Mouse (Mus musculus) bone marrow, adult 2 months (tissue): ENCODE data around the gene Sel1l3.

Experiments used
- CTCF ChIP-seq: fragments of 200-500 bp; IDR thresholded peaks from 2 replicates; pipeline ENCODE4 v1.5.1; 2011; ENCODE audit warnings: low read length, control low read depth; ENCODE audit not compliant: control insufficient read depth, insufficient read depth
- POLR2A ChIP-seq: fragments of 200-500 bp; IDR thresholded peaks from 2 replicates; pipeline ENCODE4 v1.6.1; 2011; ENCODE audit warnings: low read depth, mild to moderate bottlenecking, control low read depth, low read length, borderline replicate concordance; ENCODE audit not compliant: control insufficient read depth

DNA sequence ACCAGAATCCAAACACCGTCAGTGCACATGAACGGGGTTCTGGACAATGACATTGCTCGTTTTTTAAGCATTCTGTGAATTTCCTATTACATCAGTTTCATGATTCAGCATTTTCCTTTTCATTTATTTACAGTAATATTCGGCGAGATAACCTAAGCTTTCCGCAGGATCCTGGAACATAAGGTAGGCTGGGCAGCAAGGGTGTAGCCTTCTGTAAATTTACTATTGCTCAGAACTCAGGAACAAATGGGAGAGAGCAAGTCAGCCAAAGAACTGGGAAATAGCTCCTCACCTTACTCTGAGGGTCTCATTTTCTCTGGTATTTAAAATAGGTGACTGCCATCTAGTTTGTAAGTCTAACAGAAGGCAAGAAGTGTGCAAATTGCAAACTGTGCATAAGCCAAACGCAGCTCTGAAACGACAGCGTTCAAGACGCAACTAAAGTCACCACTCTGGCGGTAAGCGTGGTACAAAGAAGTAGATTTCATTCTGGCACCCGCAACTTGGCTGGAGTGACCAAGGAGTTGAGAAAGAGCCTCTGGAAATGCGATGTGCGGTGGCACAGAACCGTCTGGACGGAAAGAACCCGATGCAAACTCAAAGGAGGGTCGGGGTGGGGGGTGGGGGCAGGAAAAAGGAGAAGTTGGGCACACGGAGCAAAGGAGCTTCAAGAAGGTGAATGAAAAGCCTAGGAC is 1.5 kb downstream of the Sel1l3 start:
- TF ChIP-seq CTCF (no peak), POLR2A (no peak)
